ENCODE assay signal across 30 mouse cellular contexts in the genomic region with DNA sequence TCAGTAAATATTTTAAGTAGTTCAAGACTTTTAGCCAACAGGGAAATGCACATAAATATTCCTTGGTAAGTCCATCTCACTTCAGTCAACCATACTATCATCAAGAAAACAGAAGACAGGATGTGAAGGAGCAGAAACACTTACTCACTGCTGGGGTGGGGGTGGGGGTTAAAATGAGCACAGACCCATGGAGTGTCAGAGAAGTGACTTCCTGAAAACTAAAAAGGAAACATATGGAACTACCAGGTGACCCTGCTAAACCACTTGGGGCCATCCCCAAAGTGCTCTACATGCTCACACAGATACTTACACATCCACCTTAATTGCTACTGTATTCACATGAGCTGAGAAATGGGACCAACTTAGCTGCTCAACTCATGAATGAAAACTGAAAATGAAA. TPM values are rescaled to one million over a fixed set of nuclear protein-coding genes. Genes with fewer than 3 reads are reported as not detected.
DNase-seq lines count a peak whose midpoint lies in the region; ATAC-seq lines count a peak whose summit lies in the region.
"Had no signal": no experiment of that assay in that cellular context is flagged by ENCODE, and none has a peak within 500 bp of the region (broad histone marks: within the 10 kb centered on the region; RNA-seq: fewer than 3 reads in every experiment).

No protein-coding gene starts in this region.

- H3K27ac ChIP-seq in limb, embryonic 10.5 days: no peak overlapping the region
- H3K27ac ChIP-seq: embryonic facial prominence, embryonic 12.5 days; embryonic facial prominence, embryonic 15.5 days; gastrocnemius, adult 2 months; heart, adult 2 months; heart, embryonic 10.5 days; hindbrain, embryonic 10.5 days; hindbrain, embryonic 13.5 days; intestine, embryonic 15.5 days had no signal

- H3K4me1 ChIP-seq in limb, embryonic 10.5 days: no peaks in the 10 kb centered on the region
- H3K4me1 ChIP-seq: embryonic facial prominence, embryonic 12.5 days; embryonic facial prominence, embryonic 15.5 days; heart, embryonic 10.5 days; hindbrain, embryonic 10.5 days; hindbrain, embryonic 13.5 days; intestine, embryonic 15.5 days had no signal

- no peaks in the 10 kb centered on the region for H3K27me3 ChIP-seq in limb, embryonic 10.5 days (ENCODE audit: low read depth, poor library complexity, severe bottlenecking)
- H3K27me3 ChIP-seq: embryonic facial prominence, embryonic 12.5 days; embryonic facial prominence, embryonic 15.5 days; hindbrain, embryonic 13.5 days; intestine, embryonic 15.5 days had no signal

- H3K36me3 ChIP-seq in limb, embryonic 10.5 days: no peaks in the 10 kb centered on the region
- H3K36me3 ChIP-seq: embryonic facial prominence, embryonic 12.5 days; embryonic facial prominence, embryonic 15.5 days; heart, embryonic 10.5 days; hindbrain, embryonic 10.5 days; hindbrain, embryonic 13.5 days; intestine, embryonic 15.5 days had no signal

- no peak overlapping the region for H3K4me3 ChIP-seq in limb, embryonic 10.5 days
- H3K4me3 ChIP-seq: embryonic facial prominence, embryonic 12.5 days; embryonic facial prominence, embryonic 15.5 days; gastrocnemius, adult 2 months; heart, adult 2 months; heart, embryonic 10.5 days; hindbrain, embryonic 10.5 days; hindbrain, embryonic 13.5 days; intestine, embryonic 15.5 days had no signal

- no peaks in the 10 kb centered on the region for H3K9me3 ChIP-seq in limb, embryonic 10.5 days (replicated peaks)
- H3K9me3 ChIP-seq: embryonic facial prominence, embryonic 12.5 days; embryonic facial prominence, embryonic 15.5 days; heart, embryonic 10.5 days; hindbrain, embryonic 10.5 days; hindbrain, embryonic 13.5 days; intestine, embryonic 15.5 days had no signal

- peak; percentile 81 for DNase-seq in 416B (ENCODE audit: low read depth)
- DNase-seq in c-Kit-positive CD71-negative TER-119-negative erythroid progenitor cells, embryonic 14.5 days (ENCODE audit: low read depth): peak; percentile 12
- DNase-seq in ovary, postnatal 36 days (ENCODE audit: low spot score): no peak
- no peak for DNase-seq in layer of hippocampus, adult 9-11 months
- DNase-seq in limb, embryonic 10.5 days (ENCODE audit: low spot score): no peak
- DNase-seq: adrenal gland, adult 8-10 months; adrenal gland, postnatal 25 days; cerebellum, adult 18-20 months; cerebellum, postnatal 10 days; cerebellum, postnatal 36 days; forebrain, postnatal 0 days; gastrocnemius, adult 2 months; gastrocnemius, postnatal 14 days; heart, adult 2 months; kidney, adult 11 months had no signal

- peak; percentile 74 to 94 for ATAC-seq in hematopoietic stem cell, adult 5-6 weeks (replicated peaks in 1 of 2; ENCODE audit: insufficient read depth in 1 of 2, low FRiP score in 2 of 2, low TSS enrichment in 1 of 2, low read depth in 1 of 2, poor library complexity in 2 of 2, severe bottlenecking in 2 of 2)
- ATAC-seq: activated CD4-positive, CD25-positive, alpha-beta regulatory T cell, adult 4 months; CD4-positive, CD25-positive, alpha-beta regulatory T cell, adult 4 months; forebrain, embryonic 14.5 days; forebrain, postnatal 0 days; hindbrain, embryonic 16.5 days; intestine, embryonic 15.5 days had no signal

RNA-seq across cellular contexts. Expression of gene Hao1, which starts 36.1 kb away (rescaled TPM):
- not detected in 2 replicates for total RNA-seq in hematopoietic stem cell, adult 5-6 weeks (2017)
- polyA plus RNA-seq in limb, embryonic 10.5 days (2016; fragmentation: Nextera tagmentation; extraction: Ambion mirVana): not detected in 2 replicates
- total RNA-seq: ES-E14; gastrocnemius, adult 2 months; gastrocnemius, postnatal 14 days; heart, adult 2 months; heart, postnatal 25 days had no signal
- polyA plus RNA-seq: CD4-positive, CD25-positive, alpha-beta regulatory T cell, adult 4 months; embryonic facial prominence, embryonic 12.5 days; embryonic facial prominence, embryonic 15.5 days; forebrain, embryonic 11.5 days; forebrain, embryonic 14.5 days; heart, adult 2 months; heart, embryonic 10.5 days; heart, embryonic 14.5 days; hindbrain, embryonic 10.5 days; intestine, embryonic 15.5 days had no signal

Comparison
In these comparisons a context has a peak if more than half of its experiments do, and no peak if none do; other contexts are left out.
1. DNase-seq: peak in 416B (single experiment) and c-Kit-positive CD71-negative TER-119-negative erythroid progenitor cells, embryonic 14.5 days (single experiment); none in ovary, postnatal 36 days (single experiment), layer of hippocampus, adult 9-11 months (single experiment) and limb, embryonic 10.5 days (single experiment).